Mouse (Mus musculus): Measurements from ENCODE around the gene Sirpb1b. TPM values are rescaled to one million over a fixed set of nuclear protein-coding genes. Genes with fewer than 3 reads are reported as not detected.
"Not testable (repeated sequence)": the region's sequence is repeated elsewhere in the genome, so short reads cannot be mapped to it uniquely, and the experiment has no call there.

Gene Sirpb1b
- not detected in 2 replicates for polyA plus RNA-seq (2015; fragmentation: Nextera tagmentation; extraction: Ambion mirVana)

DNA sequence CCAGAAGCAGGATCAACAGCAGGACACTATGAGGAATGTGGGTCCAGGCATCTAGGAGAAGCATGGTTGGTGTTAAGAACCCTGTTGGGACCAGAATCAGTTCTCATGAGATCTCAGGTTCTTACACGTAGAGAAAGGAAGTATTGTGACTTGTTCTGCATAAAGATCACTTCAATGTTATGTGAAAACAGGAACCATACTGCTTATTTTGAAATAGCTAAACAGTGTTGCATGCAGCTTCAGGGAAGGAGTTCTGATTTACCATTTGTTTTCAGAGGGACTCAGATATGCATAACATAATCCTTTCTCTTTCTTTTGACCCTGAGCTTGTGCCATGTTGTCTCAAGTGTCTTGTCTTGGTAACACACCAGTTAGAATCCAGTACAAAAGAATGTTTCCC lies at the start of gene Sirpb1b:
Sirpb1b (minus strand) TSS at position 179 of the 400 bp plus-strand sequence.
- not testable (repeated sequence) for DNase-seq (ENCODE audit: low spot score)

DNA sequence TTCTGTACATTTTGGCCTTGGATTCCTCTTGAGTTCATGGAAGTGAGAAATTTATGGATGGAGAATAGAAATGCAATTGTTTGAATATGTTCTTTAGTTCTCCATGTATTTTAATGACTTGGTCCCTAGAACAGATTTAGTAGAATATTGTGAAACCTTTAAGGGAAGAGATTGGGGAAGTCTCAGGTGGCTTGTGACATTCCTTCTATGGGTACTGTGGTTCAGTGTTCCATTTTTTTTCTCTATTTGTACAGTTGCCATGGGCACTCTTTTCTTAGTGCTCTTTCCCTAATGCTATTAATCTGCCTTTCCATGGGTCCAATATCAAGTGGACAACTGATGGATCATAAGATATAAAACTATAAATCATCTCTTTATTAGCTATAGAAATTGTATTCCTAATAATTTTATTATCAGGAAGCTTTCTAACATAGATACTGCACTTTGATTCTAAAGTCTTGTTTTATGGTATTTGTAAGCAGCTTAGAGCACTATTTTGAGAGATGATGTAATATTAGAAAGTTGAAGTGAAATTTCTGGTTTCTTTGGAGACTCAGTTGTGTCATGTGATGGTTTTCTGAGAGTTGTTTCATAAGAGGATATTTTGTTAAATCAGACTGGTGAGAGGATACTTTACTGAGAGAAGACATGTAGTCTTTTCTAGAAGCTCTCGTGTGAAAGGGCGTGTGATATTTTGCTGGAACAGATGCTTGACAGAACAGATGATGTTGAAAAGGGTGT lies 15.7 kb upstream of the Sirpb1b start:
- DNase-seq (ENCODE audit: low spot score): not testable (repeated sequence)

DNA sequence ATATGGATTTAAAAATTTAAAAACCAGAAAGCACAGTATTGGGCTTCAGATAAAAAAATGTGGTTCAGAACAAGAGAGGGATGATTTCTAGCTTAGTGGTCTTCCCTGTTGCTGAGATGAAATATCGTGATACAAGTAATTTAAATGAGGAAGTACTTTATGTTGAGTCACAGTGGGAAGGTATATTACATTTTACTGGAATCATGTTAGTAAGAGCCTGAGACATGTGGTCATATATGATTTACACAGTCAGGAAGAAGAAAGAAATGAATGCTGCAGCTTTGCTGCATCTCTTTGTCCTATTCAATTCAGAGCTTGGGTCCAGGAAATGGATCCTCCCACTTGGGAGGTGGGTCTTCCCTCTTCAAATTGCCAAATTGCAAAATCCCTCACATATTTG lies 11.8 kb upstream of the Sirpb1b start:
- not testable (repeated sequence) for DNase-seq (ENCODE audit: low spot score)

DNA sequence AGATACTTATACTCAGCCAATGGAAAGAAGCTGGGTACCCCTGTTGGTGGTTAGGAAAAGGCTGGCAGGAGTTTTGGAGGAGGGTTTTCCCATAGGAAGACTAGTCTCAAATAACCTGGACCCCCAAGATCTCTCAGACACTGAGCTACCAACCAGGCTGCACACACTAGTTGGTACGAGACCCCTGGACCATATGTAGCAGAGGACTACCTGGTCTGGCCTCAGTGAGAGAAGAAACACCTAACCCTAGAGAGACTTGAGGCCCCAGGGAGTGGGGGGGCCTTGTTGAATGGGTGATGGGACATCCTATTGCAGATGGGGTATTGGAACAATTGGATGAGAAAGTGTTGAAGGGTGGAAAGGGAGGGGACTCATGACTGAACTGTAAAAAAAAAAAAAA lies 8.6 kb upstream of the Sirpb1b start:
- DNase-seq (ENCODE audit: low spot score): no peak

DNA sequence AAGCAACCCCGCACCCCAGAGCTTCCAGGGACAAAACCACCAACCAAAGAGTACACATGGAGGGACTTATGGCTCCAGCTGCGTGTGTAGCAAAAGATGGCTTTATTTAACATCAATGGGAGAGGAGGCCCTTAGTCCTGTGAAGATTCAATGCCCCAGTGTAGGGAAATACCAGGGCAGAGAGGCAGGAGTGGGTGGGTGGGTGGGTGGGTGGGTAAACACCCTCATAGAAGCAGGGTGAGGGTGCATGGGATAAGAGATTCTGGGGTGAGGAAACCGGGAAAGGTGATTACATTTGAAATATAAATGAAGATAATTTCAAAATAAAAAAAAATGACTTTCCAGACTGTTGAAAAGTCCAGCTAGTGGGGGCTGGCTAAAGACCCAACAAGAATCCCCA lies 8.1 kb upstream of the Sirpb1b start:
- not testable (repeated sequence) for DNase-seq (ENCODE audit: low spot score)

DNA sequence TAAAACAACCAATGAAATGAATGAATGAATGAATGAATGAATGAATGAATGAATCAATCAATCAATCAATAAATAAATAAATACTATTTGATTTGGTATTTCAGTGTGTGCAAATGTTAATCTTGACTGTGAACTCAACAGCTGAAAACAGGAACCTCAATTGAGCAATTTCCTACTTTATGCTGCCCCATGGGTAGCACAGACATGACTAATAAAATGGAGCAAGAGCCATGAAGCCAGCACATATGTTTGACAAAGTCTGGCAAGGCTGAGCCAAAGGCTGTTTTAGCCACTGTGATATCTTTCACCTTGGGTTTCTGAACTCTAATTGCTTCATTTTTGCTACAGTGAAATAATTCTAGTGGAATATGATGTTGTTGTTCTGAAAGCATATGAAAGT lies 1.6 kb upstream of the Sirpb1b start:
- DNase-seq (ENCODE audit: low spot score): not testable (repeated sequence)

DNA sequence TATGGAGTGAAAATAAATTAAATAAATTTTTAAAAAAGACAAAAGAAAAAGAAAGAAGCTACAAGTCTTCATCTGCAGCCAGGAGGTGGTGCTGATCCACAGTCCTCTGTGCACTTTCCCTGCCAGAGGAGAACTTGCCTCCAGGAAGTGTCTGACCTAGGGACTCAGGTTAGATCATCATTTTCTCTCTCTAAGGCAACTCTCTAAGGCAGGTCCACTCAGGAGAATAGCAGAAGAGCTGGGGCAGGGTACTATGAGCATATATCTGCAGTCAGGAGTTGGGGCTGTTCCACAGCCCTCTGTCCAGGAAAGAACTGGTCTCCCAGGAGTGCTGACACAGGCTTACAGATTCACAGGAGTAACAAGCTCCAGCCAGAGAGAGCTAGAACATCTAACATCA lies 46.3 kb downstream of the Sirpb1b start:
- DNase-seq (ENCODE audit: low spot score): no peak

DNA sequence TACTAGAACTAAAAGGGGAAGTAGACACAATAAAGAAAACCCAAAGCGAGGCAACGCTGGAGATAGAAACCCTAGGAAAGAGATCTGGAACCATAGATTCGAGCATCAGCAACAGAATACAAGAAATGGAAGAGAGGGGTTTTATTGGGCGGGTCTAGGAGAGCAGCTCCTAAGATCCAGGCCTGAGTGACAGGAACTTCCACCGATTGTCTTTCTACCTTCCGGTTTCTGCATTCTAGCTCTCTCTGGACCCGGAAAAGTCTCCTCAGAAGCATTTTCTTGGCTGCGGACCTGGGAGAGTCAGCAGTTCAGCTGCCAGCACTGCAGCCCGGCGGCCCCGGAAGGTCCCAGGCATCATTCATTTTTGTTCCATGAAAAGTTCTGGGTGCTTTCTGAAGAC lies 61.3 kb downstream of the Sirpb1b start:
- not testable (repeated sequence) for DNase-seq (ENCODE audit: low spot score)

DNA sequence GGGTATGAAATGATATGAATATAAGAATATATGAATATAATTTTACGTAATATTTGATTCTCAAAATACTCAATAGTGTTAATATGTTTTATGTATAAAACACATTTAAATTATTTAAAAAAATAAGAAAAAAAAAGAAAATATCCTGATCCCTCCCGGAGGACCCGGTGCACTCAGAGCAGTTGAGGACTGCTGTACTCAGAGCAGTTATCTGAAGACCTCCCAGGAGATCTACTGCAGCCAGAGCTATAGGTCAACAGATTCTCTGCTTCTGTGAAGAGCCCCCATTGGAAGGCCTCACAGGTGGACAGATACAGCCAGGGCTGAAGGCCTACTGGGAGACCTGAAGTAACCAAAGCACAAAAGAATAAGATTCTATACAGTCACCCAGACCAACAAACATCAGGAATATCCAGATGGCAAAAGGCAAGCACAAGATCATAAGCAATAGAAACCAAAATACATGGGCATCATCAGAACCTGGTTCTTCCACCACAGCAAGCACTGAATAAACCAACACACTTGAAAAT lies 67.0 kb downstream of the Sirpb1b start:
- not testable (repeated sequence) for DNase-seq (ENCODE audit: low spot score)

DNA sequence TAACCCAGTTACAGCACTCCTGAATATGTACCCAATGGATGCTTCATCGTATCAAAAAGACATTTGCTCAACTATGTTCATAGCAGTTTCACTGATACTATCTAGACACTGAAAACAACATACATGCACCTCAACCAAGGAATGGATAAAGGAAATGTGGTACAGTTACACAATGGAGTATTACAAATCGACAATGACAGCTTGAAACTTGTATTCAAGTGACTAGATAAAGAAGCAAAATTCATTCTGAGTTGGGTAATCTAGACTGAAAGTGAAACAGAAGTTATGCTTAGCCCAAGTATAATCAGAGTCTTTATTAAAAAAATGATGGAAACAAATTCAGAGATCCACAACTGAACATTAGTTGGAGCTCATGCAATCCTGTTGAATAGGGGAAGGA lies 100.0 kb downstream of the Sirpb1b start:
- not testable (repeated sequence) for DNase-seq (ENCODE audit: low spot score)

DNA sequence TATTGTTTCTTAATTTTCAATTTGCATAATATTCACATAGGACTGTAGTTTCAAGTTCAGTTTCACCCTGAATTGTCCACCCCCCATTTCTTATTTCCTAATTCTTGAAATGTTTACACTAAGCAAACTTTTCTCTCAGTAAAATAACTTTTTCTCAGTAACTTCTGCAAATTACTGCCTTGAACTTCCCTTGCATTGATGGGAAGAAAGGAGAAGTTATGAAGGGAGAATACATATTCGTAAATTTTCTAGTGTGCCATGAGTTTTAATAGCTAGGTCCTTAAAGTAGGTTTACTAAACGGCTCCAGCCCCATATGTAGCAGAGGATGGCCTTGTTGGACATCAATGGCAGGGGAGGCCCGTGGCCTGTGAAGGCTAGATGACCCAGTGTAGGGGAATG lies 104.7 kb downstream of the Sirpb1b start:
- DNase-seq (ENCODE audit: low spot score): not testable (repeated sequence)

Other genes starting within 250 kb of the Sirpb1b start
- gene Gm9733, start 242.8 kb downstream of the Sirpb1b start, polyA plus RNA-seq (2015; fragmentation: Nextera tagmentation; extraction: Ambion mirVana): 0.30 TPM in 1 of 2 replicates, not detected in the other
- not detected in 2 replicates for gene Sirpb1a, start 148.5 kb downstream of the Sirpb1b start, polyA plus RNA-seq (2015; fragmentation: Nextera tagmentation; extraction: Ambion mirVana)